Mouse (Mus musculus) stomach, embryonic 15.5 days (tissue): Measurements from ENCODE around the gene Atg16l2. TPM values are rescaled to one million over a fixed set of nuclear protein-coding genes. Genes with fewer than 3 reads are reported as not detected.
A peak's percentile ranks its signal among the peaks of the same experiment; 100 is the strongest.

Experiments
- ATAC-seq: fragments of 200-750 bp; cut with Nextera tagmentation; 2 replicates; pipeline ENCODE4 v1.8.0; 2017; ENCODE audit warnings: low read depth, moderate number of reproducible peaks, moderate TSS enrichment; ENCODE audit not compliant: insufficient read depth, low FRiP score
- H3K27ac ChIP-seq: fragments of 300-500 bp; sonication (generic); 2 replicates; pipeline ENCODE4 v1.5.1; 2015; ENCODE audit warnings: mild to moderate bottlenecking, inconsistent platforms
- H3K27me3 ChIP-seq: fragments of 300-500 bp; sonication (generic); replicated peaks from 2 replicates; pipeline ENCODE4 v1.6.1; 2015; ENCODE audit warnings: inconsistent platforms
- H3K36me3 ChIP-seq: fragments of 300-500 bp; sonication (generic); 2 replicates; pipeline ENCODE4 v1.6.1; 2015; ENCODE audit warnings: inconsistent platforms
- H3K4me1 ChIP-seq: fragments of 300-500 bp; sonication (generic); 2 replicates; pipeline ENCODE4 v1.6.1; 2015; ENCODE audit warnings: inconsistent platforms
- H3K4me2 ChIP-seq: fragments of 300-500 bp; sonication (generic); 2 replicates; pipeline ENCODE4 v1.6.1; 2015; ENCODE audit warnings: mild to moderate bottlenecking, inconsistent platforms
- H3K4me3 ChIP-seq: fragments of 300-500 bp; sonication (generic); replicated peaks from 2 replicates; pipeline ENCODE4 v1.5.1; 2015; ENCODE audit warnings: inconsistent platforms
- H3K9ac ChIP-seq: fragments of 300-500 bp; sonication (generic); 2 replicates; pipeline ENCODE4 v1.6.1; 2015; ENCODE audit warnings: inconsistent platforms
- H3K9me3 ChIP-seq: fragments of 300-500 bp; sonication (generic); 2 replicates; pipeline ENCODE4 v1.6.1; 2016; ENCODE audit warnings: inconsistent platforms
- WGBS: fragments of 180-500 bp; shearing (Covaris S2); methylation state at CpG from one replicate; pipeline ENCODE4 v1.1.7; 2015; 5-methylcytosine and 5-hydroxymethylcytosine counted together
- polyA plus RNA-seq: library from polyadenylated mRNA; unstranded; fragments of >200 nt; fragmentation: Nextera tagmentation; extraction: Ambion mirVana; gene quantifications from 2 replicates; pipeline ENCODE4 v1.2.1, GENCODE M21; 2015

Gene Atg16l2
- 15.4 and 16.2 TPM in 2 replicates for polyA plus RNA-seq

- Histone ChIP-seq H3K4me2 (peak within 1 kb of the TSS; percentile 90), H3K27ac (peak within 1 kb of the TSS; percentile 52), H3K4me3 (peak within 1 kb of the TSS; percentile 78), H3K9ac (peak within 1 kb of the TSS; percentile 65), H3K4me1 (peaks cover 8% of the 10 kb centered on the region; the same call in 1 of the 2 replicates), H3K27me3 (no peaks in the 10 kb centered on the region), H3K9me3 (no peaks in the 10 kb centered on the region), H3K36me3 (no peaks in the 10 kb centered on the region; the same call in 1 of the 2 replicates)
- ATAC-seq, result peak; percentile 95
- WGBS, result under 1% methylated on average over 39 of the region's 39 CpGs
Measured at GRCm38 (mm10) chr7:101301881-101302456, at the start of gene Atg16l2. TSS of gene Atg16l2 (minus strand) at chr7:101302251.

DNA sequence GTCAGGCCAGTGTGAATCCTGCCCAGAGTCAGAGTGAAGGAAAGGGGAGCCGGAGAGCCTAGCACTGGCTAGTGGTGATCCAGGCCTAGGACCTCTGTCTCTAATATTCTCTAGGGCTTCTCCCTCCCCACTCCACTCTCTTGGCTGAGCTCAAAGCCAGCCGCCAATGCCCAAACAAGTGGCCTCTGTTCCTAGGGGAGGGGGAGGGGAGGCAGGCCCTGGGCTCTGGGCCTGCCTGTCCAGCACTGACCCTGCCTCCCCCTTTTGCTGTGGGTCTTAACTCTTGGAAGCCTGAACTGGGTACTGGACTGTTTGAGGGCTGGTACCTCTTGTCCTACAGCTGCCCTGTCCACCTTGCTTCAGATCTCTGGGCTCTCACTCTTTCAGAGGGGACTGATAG lies 47.8 kb upstream of the Atg16l2 start:
- no peaks in the 10 kb centered on the region for H3K27me3 ChIP-seq
- no peaks in the 10 kb centered on the region for H3K9me3 ChIP-seq
- no peak overlapping the region for H3K9ac ChIP-seq
- no peak overlapping the region for H3K27ac ChIP-seq
- H3K36me3 ChIP-seq, result peaks cover under 1% of the 10 kb centered on the region; the same call in 1 of the 2 replicates
- 0 out of 2 replicates have a peak, but pooled peaks have one; percentile 6 for ATAC-seq
- H3K4me2 ChIP-seq, result no peak overlapping the region
- WGBS, result 35% methylated on average over 2 of the region's 2 CpGs
- peaks cover 29% of the 10 kb centered on the region for H3K4me1 ChIP-seq
- H3K4me3 ChIP-seq, result no peak overlapping the region

GRCm38 (mm10) chr7:101348312-101348711 lies 46.3 kb upstream of the Atg16l2 start:
- Histone ChIP-seq H3K36me3 (peaks cover 5% of the 10 kb centered on the region; the same call in 1 of the 2 replicates), H3K9me3 (no peaks in the 10 kb centered on the region), H3K4me1 (peaks cover 27% of the 10 kb centered on the region), H3K9ac (peak overlapping the region; percentile 39; the same call in 1 of the 2 replicates), H3K4me2 (peak overlapping the region; percentile 99), H3K27ac (0 out of 2 replicates have a peak overlapping the region, but pooled peaks have one; percentile 21), H3K27me3 (no peaks in the 10 kb centered on the region), H3K4me3 (peak overlapping the region; percentile 61)
- 4% methylated on average over 13 of the region's 13 CpGs for WGBS
- ATAC-seq, result no peak

DNA sequence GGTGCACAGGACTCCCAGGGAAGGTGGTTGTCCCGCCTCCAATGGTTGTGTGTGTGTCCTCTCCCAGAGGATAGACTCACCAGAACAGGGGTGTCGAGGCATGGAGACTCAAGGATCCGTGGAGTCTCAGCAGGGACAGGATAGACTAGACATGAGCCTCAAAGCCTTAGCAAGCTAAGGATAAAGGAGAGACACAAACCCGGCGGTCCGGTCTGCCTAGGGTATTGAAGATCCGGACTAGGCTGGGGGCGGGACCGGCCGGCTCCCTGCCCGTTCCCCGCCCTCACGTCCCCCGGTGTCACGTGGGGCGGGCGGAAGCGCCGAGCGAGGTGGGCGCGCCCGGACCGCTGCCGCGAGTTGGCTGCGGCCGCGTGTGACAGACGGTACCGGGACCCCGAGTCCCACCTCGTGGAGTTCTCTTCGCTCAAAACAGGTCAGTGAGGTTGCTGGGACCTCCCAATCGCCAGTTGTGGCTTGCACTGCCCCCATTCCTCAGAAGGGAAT lies 45.8 kb upstream of the Atg16l2 start, which contains the start of gene Arap1:
Gene Arap1 (plus strand): TSS at position 301 of the 504 bp plus-strand sequence.
- Histone ChIP-seq H3K36me3 (peaks cover 5% of the 10 kb centered on the region; the same call in 1 of the 2 replicates), H3K4me3 (peak within 1 kb of the TSS; percentile 61), H3K4me2 (peak within 1 kb of the TSS; percentile 99), H3K9ac (peak within 1 kb of the TSS; percentile 39; the same call in 1 of the 2 replicates), H3K27ac (0 out of 2 replicates have a peak within 1 kb of the TSS, but pooled peaks have one; percentile 21), H3K4me1 (peaks cover 27% of the 10 kb centered on the region), H3K9me3 (no peaks in the 10 kb centered on the region), H3K27me3 (no peaks in the 10 kb centered on the region)
- under 1% methylated on average over 35 of the region's 35 CpGs for WGBS
- ATAC-seq, result peak; percentile 74

DNA sequence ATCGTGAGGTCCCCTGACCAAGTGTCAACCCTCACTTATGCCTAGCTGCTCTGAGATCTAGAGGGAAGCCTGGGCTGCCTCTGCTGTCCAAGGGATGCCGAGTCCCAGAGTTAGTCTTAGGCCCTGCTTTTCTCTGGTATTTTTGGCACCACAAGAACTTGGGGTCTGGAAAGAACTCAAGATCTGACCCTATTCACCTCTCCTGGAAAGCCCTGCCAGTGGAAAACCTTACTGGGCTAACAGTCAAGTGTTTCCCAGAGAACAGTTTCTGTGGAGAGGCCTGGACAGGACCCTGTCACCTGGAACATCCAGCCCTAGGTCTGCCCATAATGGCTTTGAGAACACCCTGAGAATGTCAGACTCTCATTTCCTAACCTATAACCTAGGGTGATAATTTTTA lies 44.9 kb upstream of the Atg16l2 start:
- 72% methylated on average over 2 of the region's 2 CpGs for WGBS
- no peaks in the 10 kb centered on the region for H3K9me3 ChIP-seq
- no peak overlapping the region; the same call in 1 of the 2 replicates for H3K4me2 ChIP-seq
- H3K4me1 ChIP-seq, result peaks cover 27% of the 10 kb centered on the region
- no peak overlapping the region for H3K27ac ChIP-seq
- no peak overlapping the region for H3K4me3 ChIP-seq
- peaks cover 5% of the 10 kb centered on the region; the same call in 1 of the 2 replicates for H3K36me3 ChIP-seq
- no peaks in the 10 kb centered on the region for H3K27me3 ChIP-seq
- no peak for ATAC-seq
- no peak overlapping the region for H3K9ac ChIP-seq

DNA sequence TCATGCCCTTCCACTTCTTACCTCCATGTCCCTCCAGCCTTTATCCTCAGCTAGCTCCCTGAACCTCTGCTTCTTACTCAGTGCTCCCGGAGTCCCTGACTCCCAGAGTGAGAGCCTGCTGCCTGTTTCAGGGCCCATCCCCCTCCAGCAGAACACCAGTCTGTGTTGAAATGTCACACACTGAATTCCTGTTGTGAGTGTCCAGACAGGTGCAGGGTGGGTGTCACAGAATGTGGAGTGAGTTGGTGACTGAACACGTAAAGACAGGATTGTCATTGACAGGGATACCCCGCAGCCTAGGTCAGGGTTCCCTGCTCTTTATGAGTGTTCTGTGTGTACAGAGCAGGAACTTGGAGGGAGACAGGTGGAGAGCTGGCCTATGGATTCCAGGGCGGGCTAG lies 42.8 kb upstream of the Atg16l2 start:
- no peak overlapping the region for H3K27ac ChIP-seq
- no peak overlapping the region for H3K9ac ChIP-seq
- H3K36me3 ChIP-seq, result peaks cover 5% of the 10 kb centered on the region; the same call in 1 of the 2 replicates
- no peak for ATAC-seq
- no peak overlapping the region for H3K4me2 ChIP-seq
- no peaks in the 10 kb centered on the region for H3K27me3 ChIP-seq
- H3K4me3 ChIP-seq, result no peak overlapping the region
- H3K9me3 ChIP-seq, result no peaks in the 10 kb centered on the region
- 56% methylated on average over 4 of the region's 4 CpGs for WGBS
- peaks cover 27% of the 10 kb centered on the region for H3K4me1 ChIP-seq

GRCm38 (mm10) chr7:101343135-101343534 lies 41.1 kb upstream of the Atg16l2 start:
- no peak for ATAC-seq
- WGBS, result 72% methylated on average over 7 of the region's 7 CpGs

DNA sequence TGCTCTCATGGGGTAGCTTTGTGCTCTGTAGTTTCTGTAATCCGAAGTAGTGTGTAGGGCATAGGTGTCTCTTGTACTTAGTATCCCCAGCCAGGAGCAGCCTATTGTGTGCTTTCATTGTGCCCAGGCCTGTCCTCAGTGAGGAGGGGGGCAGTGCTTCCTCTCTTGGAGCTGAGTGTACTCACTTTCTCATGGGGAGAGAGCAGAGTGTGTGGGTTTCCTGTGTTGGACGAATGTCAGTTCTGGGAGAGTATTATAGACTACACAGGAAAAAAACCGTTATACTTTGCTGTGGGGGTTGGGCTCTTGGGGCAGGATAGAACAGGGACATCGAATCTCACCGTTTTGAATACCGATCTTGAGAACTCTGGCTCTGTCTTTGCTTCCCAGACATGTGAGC lies 39.4 kb upstream of the Atg16l2 start:
- Histone ChIP-seq H3K4me1 (peaks cover 6% of the 10 kb centered on the region; the same call in 1 of the 2 replicates), H3K27ac (no peak overlapping the region)
- 49% methylated on average over 6 of the region's 6 CpGs for WGBS

More at GRCm38 (mm10) chr7:101343135-101343534, 41.1 kb upstream of the Atg16l2 start:
- H3K4me2 ChIP-seq, result no peak overlapping the region
- H3K4me1 ChIP-seq, result peaks cover 13% of the 10 kb centered on the region; the same call in 1 of the 2 replicates
- peaks cover 5% of the 10 kb centered on the region; the same call in 1 of the 2 replicates for H3K36me3 ChIP-seq
- no peak overlapping the region for H3K9ac ChIP-seq
- no peaks in the 10 kb centered on the region for H3K9me3 ChIP-seq
- no peak overlapping the region for H3K4me3 ChIP-seq
- no peak overlapping the region for H3K27ac ChIP-seq
- H3K27me3 ChIP-seq, result no peaks in the 10 kb centered on the region

DNA sequence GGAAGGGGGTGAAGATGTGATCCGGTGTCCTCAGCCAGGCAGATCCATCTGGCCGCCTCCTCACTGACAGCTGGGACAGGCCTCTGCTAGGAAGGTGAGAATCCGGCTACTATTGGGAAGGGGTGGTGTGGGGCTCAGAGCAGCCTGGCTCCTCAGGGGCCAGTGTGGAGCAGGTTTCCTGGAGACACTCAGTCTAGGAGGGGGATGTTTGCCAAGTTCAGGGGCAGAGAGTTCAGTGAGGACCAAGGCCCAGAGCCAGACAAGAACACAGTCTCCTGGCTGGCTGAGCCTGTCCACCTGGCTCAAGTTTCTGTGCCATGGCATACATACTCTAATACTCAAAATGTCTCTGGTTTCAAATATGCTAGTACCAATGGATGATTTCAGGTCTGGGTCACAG lies 35.4 kb upstream of the Atg16l2 start:
- ATAC-seq, result no peak
- peaks cover 4% of the 10 kb centered on the region; the same call in 1 of the 2 replicates for H3K4me1 ChIP-seq
- H3K9me3 ChIP-seq, result no peaks in the 10 kb centered on the region
- no peak overlapping the region for H3K4me2 ChIP-seq
- H3K4me3 ChIP-seq, result no peak overlapping the region
- no peaks in the 10 kb centered on the region for H3K36me3 ChIP-seq
- no peak overlapping the region for H3K27ac ChIP-seq
- H3K27me3 ChIP-seq, result no peaks in the 10 kb centered on the region
- H3K9ac ChIP-seq, result no peak overlapping the region
- 86% methylated on average over 3 of the region's 3 CpGs for WGBS

More for the DNA sequence above, 39.4 kb upstream of the Atg16l2 start:
- H3K9ac ChIP-seq, result no peak overlapping the region
- H3K4me2 ChIP-seq, result no peak overlapping the region
- no peak overlapping the region for H3K4me3 ChIP-seq
- ATAC-seq, result no peak
- H3K9me3 ChIP-seq, result no peaks in the 10 kb centered on the region
- peaks cover 5% of the 10 kb centered on the region; the same call in 1 of the 2 replicates for H3K36me3 ChIP-seq
- no peaks in the 10 kb centered on the region for H3K27me3 ChIP-seq

GRCm38 (mm10) chr7:101336686-101337085 lies 34.6 kb upstream of the Atg16l2 start:
- no peaks in the 10 kb centered on the region for H3K27me3 ChIP-seq
- H3K9ac ChIP-seq, result no peak overlapping the region
- no peak overlapping the region for H3K4me2 ChIP-seq
- 85% methylated on average over 3 of the region's 3 CpGs for WGBS
- no peaks in the 10 kb centered on the region for H3K9me3 ChIP-seq
- no peak for ATAC-seq
- no peaks in the 10 kb centered on the region for H3K36me3 ChIP-seq
- no peak overlapping the region for H3K27ac ChIP-seq
- H3K4me3 ChIP-seq, result no peak overlapping the region
- H3K4me1 ChIP-seq, result peaks cover 4% of the 10 kb centered on the region; the same call in 1 of the 2 replicates

DNA sequence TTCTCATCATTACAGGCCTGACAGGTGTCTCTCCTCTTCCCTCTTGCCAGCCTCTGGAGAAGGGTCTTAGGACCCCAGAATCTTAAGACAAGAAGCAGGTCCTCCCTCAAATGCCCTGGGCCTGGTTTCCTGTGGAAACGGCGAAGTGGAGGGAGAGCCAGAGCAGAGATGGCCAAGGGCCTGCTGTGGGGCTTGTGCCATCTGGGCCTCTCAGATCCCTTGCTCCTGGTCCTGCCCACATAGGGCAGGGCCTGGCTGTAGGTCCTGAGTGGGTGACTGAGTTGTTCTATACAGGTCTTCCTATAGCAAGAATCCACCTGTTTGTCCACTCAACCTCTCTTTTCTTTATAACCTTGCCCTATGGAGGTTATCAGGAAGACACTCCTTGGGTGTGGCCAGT lies 33.2 kb upstream of the Atg16l2 start:
- Histone ChIP-seq H3K4me2 (no peak overlapping the region), H3K4me1 (peaks cover 7% of the 10 kb centered on the region), H3K27me3 (no peaks in the 10 kb centered on the region), H3K4me3 (no peak overlapping the region), H3K9me3 (no peaks in the 10 kb centered on the region), H3K9ac (no peak overlapping the region), H3K27ac (no peak overlapping the region), H3K36me3 (no peaks in the 10 kb centered on the region)
- ATAC-seq, result no peak
- WGBS, result 80% methylated on average over 2 of the region's 2 CpGs
